Mouse (Mus musculus): ENCODE measurements around the gene Mthfd2l. TPM values are rescaled to one million over a fixed set of nuclear protein-coding genes. Genes with fewer than 3 reads are reported as not detected.
A peak's percentile ranks its signal among the peaks of the same experiment; 100 is the strongest.

Gene Mthfd2l
- total RNA-seq, 2 experiments from 2014 or later: 16.1 to 20.6 TPM

DNA sequence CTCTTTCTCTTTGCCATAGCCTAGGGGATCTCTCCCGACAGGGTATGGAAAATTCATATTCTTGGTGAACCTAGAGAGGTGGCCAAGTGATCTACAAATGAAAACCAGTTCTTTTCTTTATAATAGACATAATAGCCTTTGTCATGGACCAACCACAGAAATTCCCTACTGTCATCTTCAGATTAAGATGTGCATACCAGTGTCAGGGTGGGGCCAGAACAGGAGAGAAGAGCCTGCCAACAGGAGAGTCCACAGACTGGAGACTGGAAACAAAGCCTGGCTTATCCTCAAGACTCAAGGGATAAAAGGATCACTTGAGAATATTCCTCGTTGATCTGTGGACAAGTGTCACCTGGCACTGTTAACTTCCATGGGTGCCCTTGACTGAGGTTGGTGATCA lies 106.8 kb downstream of the Mthfd2l start:
- ATAC-seq (replicated peaks; ENCODE audit: low FRiP score, low TSS enrichment, poor library complexity, severe bottlenecking): no peak

DNA sequence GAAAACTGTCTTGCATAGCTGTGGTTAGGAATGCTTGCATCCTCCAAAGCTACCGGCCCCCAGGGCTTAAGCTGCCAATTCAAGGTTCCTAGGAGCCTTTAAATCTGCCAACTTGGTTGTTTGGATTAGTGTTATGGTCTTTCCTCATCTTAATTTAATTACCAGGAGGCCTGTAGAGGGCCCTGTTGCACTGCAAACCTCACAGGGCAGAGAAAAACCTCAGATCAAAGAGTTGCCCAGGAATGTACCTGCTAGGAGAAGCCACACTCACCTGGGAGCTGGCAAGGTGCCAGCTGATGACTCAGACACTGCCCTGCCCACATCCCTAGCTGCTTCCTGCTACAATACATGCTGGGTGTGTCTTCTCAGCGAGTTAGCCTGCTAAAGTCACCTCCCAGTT lies 107.6 kb downstream of the Mthfd2l start:
- ATAC-seq (replicated peaks; ENCODE audit: low FRiP score, low TSS enrichment, poor library complexity, severe bottlenecking): 0 out of 2 replicates have a peak, but pooled peaks have one; percentile 47

GRCm38 (mm10) chr5:91038963-91039362 lies 108.0 kb downstream of the Mthfd2l start:
- no peak for ATAC-seq (replicated peaks; ENCODE audit: low FRiP score, low TSS enrichment, poor library complexity, severe bottlenecking)

DNA sequence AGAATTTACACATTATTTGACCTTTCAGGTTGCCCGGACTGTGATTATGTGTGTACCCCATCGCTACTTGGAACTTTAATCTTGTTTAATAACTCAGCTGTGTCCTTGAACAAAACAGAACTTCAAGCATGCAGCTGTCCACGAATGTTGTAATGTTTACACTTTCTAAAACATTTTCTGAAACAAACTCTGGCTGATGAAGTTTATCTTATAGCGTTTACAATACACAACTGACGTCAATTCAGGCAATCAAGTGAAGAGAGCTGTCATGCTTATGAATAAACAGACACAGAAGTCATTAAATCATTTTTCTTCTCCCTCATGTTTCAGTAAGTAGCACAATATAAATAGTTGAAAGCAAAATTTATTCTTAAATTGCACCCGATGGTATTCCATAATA lies 117.1 kb downstream of the Mthfd2l start:
- ATAC-seq (replicated peaks; ENCODE audit: low FRiP score, low TSS enrichment, poor library complexity, severe bottlenecking): no peak

DNA sequence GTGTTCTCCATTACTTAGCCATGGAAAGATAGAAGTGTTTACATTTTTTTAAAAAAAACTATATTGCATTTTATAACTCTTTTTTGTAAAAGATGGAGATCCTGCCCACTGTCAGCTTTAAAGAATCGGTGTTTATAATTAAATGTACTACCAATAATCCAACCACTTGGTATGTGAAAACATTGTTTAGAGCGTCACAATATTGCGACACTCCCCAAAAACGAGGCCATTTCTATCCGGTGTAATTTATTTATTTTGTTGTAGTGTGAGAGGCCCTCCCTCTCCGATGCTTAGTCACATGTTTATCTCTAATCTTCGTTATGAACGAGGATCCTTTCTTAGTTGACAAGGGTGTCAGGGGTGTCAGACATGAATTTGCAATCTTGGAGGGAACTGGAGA lies 117.5 kb downstream of the Mthfd2l start:
- no peak for ATAC-seq (replicated peaks; ENCODE audit: low FRiP score, low TSS enrichment, poor library complexity, severe bottlenecking)

Other genes starting within 250 kb of the Mthfd2l start
- not detected in 2 replicates for gene Cxcl5, start 171.8 kb upstream of the Mthfd2l start, total RNA-seq (2014; fragmentation: Nextera tagmentation)
- 0.30 TPM in 1 of 2 replicates, not detected in the other for gene Cxcl5, start 171.8 kb upstream of the Mthfd2l start, total RNA-seq (2017)
- gene Ppbp, start 162.6 kb upstream of the Mthfd2l start, total RNA-seq (2014; fragmentation: Nextera tagmentation): not detected in 2 replicates
- 0.80 TPM in 1 of 2 replicates, not detected in the other for gene Ppbp, start 162.6 kb upstream of the Mthfd2l start, total RNA-seq (2017)
- gene Pf4, start 158.7 kb upstream of the Mthfd2l start, total RNA-seq (2014; fragmentation: Nextera tagmentation): 2.3 TPM in 1 of 2 replicates, not detected in the other
- gene Pf4, start 158.7 kb upstream of the Mthfd2l start, total RNA-seq (2017): 40.2 and 87.4 TPM in 2 replicates
- gene Cxcl3, start 145.0 kb upstream of the Mthfd2l start, total RNA-seq (2014; fragmentation: Nextera tagmentation): not detected in 2 replicates
- gene Cxcl3, start 145.0 kb upstream of the Mthfd2l start, total RNA-seq (2017): 0.42 TPM in 1 of 2 replicates, not detected in the other
- gene Cxcl15, start 136.6 kb upstream of the Mthfd2l start, total RNA-seq (2014; fragmentation: Nextera tagmentation): not detected in 2 replicates
- gene Cxcl15, start 136.6 kb upstream of the Mthfd2l start, total RNA-seq (2017): not detected in 2 replicates
- not detected in 2 replicates for gene Cxcl1, start 39.9 kb upstream of the Mthfd2l start, total RNA-seq (2014; fragmentation: Nextera tagmentation)
- gene Cxcl1, start 39.9 kb upstream of the Mthfd2l start, total RNA-seq (2017): 1.5 TPM in 1 of 2 replicates, not detected in the other
- gene Cxcl2, start 27.2 kb upstream of the Mthfd2l start, total RNA-seq (2014; fragmentation: Nextera tagmentation): not detected in 2 replicates
- 5.2 and 9.9 TPM in 2 replicates for gene Cxcl2, start 27.2 kb upstream of the Mthfd2l start, total RNA-seq (2017)
- gene Epgn, start 96.3 kb downstream of the Mthfd2l start, total RNA-seq (2014; fragmentation: Nextera tagmentation): not detected in 2 replicates
- gene Epgn, start 96.3 kb downstream of the Mthfd2l start, total RNA-seq (2017): not detected in 2 replicates
- gene Ereg, start 143.5 kb downstream of the Mthfd2l start, total RNA-seq (2014; fragmentation: Nextera tagmentation): not detected in 2 replicates
- gene Ereg, start 143.5 kb downstream of the Mthfd2l start, total RNA-seq (2017): not detected in 2 replicates
- not detected in 2 replicates for gene Areg, start 208.5 kb downstream of the Mthfd2l start, total RNA-seq (2014; fragmentation: Nextera tagmentation)
- gene Areg, start 208.5 kb downstream of the Mthfd2l start, total RNA-seq (2017): 3.8 TPM in 1 of 2 replicates, not detected in the other

All from megakaryocyte-erythroid progenitor cell, adult 5-6 weeks (primary cell).